Mouse (Mus musculus) kidney, postnatal 36 days (tissue): ENCODE results near the gene Tstd2.
A peak's percentile ranks its signal among the peaks of the same experiment; 100 is the strongest.

Experiments
- DNase-seq, 2 experiments: peaks; one replicate each; pipeline ENCODE4 v3.0.0; 2021 to 2022; ENCODE audit warnings: mixed read lengths in 2 of 2

Tstd2 gene

GRCm38 (mm10) chr4:46119514-46120094 lies 18.9 kb downstream of the Tstd2 start:
- DNase-seq = no peak

- DNase-seq = no peak
Measured at GRCm38 (mm10) chr4:46117536-46117935, 21.0 kb downstream of the Tstd2 start.

GRCm38 (mm10) chr4:46116544-46117175 lies 21.8 kb downstream of the Tstd2 start:
- DNase-seq = peak in 1 of 2 experiments; percentile 26

GRCm38 (mm10) chr4:46115308-46115707 lies 23.2 kb downstream of the Tstd2 start:
- no peak for DNase-seq

- DNase-seq = no peak
Measured at GRCm38 (mm10) chr4:46111361-46111760, 27.1 kb downstream of the Tstd2 start.

GRCm38 (mm10) chr4:46110084-46110483 lies 28.4 kb downstream of the Tstd2 start:
- no peak for DNase-seq

- no peak for DNase-seq
Measured at GRCm38 (mm10) chr4:46102078-46102769, 36.3 kb downstream of the Tstd2 start.

- no peak for DNase-seq
Measured at GRCm38 (mm10) chr4:46101211-46101711, 37.2 kb downstream of the Tstd2 start.

GRCm38 (mm10) chr4:46100539-46100938 lies 38.0 kb downstream of the Tstd2 start:
- no peak for DNase-seq

- DNase-seq = no peak
Measured at GRCm38 (mm10) chr4:46099132-46099531, 39.4 kb downstream of the Tstd2 start.

- no peak for DNase-seq
Measured at GRCm38 (mm10) chr4:46097591-46097990, 40.9 kb downstream of the Tstd2 start.

GRCm38 (mm10) chr4:46096546-46096945 lies 41.9 kb downstream of the Tstd2 start:
- DNase-seq = peak in 1 of 2 experiments; percentile 57

- DNase-seq = no peak
Measured at GRCm38 (mm10) chr4:46095826-46096159, 42.7 kb downstream of the Tstd2 start.

GRCm38 (mm10) chr4:46094916-46095825 lies 43.3 kb downstream of the Tstd2 start:
- DNase-seq = peak in 1 of 2 experiments; percentile 57

- no peak for DNase-seq
Measured at GRCm38 (mm10) chr4:46092429-46093076, 45.9 kb downstream of the Tstd2 start.

GRCm38 (mm10) chr4:46089524-46090125 lies 48.9 kb downstream of the Tstd2 start:
- no peak for DNase-seq

GRCm38 (mm10) chr4:46087852-46088251 lies 50.6 kb downstream of the Tstd2 start:
- DNase-seq = peak; percentile 22 to 39

- peak in 1 of 2 experiments; percentile 18 for DNase-seq
Measured at GRCm38 (mm10) chr4:46087427-46087771, 51.1 kb downstream of the Tstd2 start.

GRCm38 (mm10) chr4:46086718-46087426 lies 51.6 kb downstream of the Tstd2 start:
- DNase-seq = peak; percentile 45 to 58

GRCm38 (mm10) chr4:46085223-46085811 lies 53.2 kb downstream of the Tstd2 start:
- DNase-seq = peak in 1 of 2 experiments; percentile 5
